Mouse (Mus musculus) C2C12 (cell line): ENCODE results near the gene Dyx1c1. TPM values are rescaled to one million over a fixed set of nuclear protein-coding genes. Genes with fewer than 3 reads are reported as not detected.

Source experiments
- H3K27me3 ChIP-seq: one replicate; pipeline ENCODE4 v1.6.1; 2011; ENCODE audit not compliant: control insufficient read depth, insufficient read depth, insufficient read length
- H3K36me3 ChIP-seq: one replicate; pipeline ENCODE4 v1.6.1; 2011; ENCODE audit not compliant: control insufficient read depth, insufficient read depth
- H3K4me3 ChIP-seq: one replicate; pipeline ENCODE4 v1.5.1; 2011; ENCODE audit warnings: mild to moderate bottlenecking, control low read depth; ENCODE audit not compliant: poor library complexity, insufficient read depth, severe bottlenecking
- H3K79me2 ChIP-seq: one replicate; pipeline ENCODE4 v1.6.1; 2011; ENCODE audit not compliant: control insufficient read depth, insufficient read depth
- H3K79me3 ChIP-seq: one replicate; pipeline ENCODE4 v1.6.1; 2011; ENCODE audit warnings: low read depth, control low read depth
- H3ac ChIP-seq: one replicate; pipeline ENCODE3; 2011; ENCODE audit warnings: low read depth; ENCODE audit not compliant: control insufficient read depth, insufficient read length
- CEBPB ChIP-seq: IDR thresholded peaks from one replicate; pipeline ENCODE4 v1.6.1; 2011; ENCODE audit warnings: low read depth, mild to moderate bottlenecking, control low read depth, moderate library complexity
- CTCF ChIP-seq: IDR thresholded peaks from one replicate; pipeline ENCODE4 v1.5.1; 2011; ENCODE audit not compliant: control insufficient read depth, insufficient read depth, insufficient read length
- FOSL1 ChIP-seq: IDR thresholded peaks from one replicate; pipeline ENCODE4 v1.8.0; 2011; ENCODE audit warnings: mild to moderate bottlenecking, low read length; ENCODE audit not compliant: poor library complexity, insufficient read depth, severe bottlenecking
- MAX ChIP-seq: IDR thresholded peaks from one replicate; pipeline ENCODE4 v1.6.1; 2011; ENCODE audit warnings: mild to moderate bottlenecking, control low read depth
- MYOD1 ChIP-seq: IDR thresholded peaks from one replicate; pipeline ENCODE4 v1.6.1; 2011; ENCODE audit warnings: low read depth; ENCODE audit not compliant: control insufficient read depth, insufficient read length
- MYOG ChIP-seq: IDR thresholded peaks from one replicate; pipeline ENCODE4 v1.6.1; 2011; ENCODE audit not compliant: control insufficient read depth, insufficient read length; ENCODE audit errors: extremely low read depth
- USF1 ChIP-seq: IDR thresholded peaks from one replicate; pipeline ENCODE4 v1.6.1; 2011; ENCODE audit warnings: low read depth, mild to moderate bottlenecking, control low read depth, moderate library complexity
- microRNA-seq: library from miRNA; unstranded; fragments of <30 nt; microRNA quantifications from one replicate; pipeline ENCODE4, GENCODE M21; 2019; ENCODE audit warnings: borderline microRNAs expressed
- polyA plus RNA-seq: library from polyadenylated mRNA; unstranded; fragments of >200 nt; fragmentation: generic; extraction: Trizol; gene quantifications from one replicate; pipeline ENCODE4 v1.2.1, GENCODE M21; 2012; ENCODE audit warnings: missing spikeins

Dyx1c1 gene
- polyA plus RNA-seq, 1 experiment: 0.02 TPM

DNA sequence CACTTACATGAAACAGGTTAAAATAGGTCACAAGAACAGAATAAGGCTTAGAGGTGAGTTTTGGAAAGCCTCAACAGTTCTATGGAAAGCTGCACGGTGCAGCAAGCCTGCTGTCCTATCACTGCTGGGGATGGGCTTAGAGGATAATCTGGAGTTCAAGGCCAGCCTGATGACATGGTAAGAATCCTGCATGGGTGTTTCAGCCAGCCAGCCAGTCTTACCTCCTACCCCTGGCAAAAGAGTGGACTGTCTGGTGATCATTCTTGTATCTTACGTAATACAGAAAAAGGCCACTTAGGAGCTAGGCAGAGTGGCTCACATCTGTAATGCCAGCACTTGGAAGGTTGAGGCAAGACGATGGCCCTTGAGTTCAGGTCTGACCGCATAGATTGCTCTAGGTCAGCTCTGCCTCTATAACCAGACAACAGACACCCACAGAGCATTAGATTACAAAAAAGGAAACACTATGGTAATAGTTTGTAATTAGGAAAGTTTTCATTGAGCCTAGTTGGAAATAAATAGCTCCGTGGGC, 62.0 kb downstream of the Dyx1c1 start:
- peaks cover 9% of the 10 kb centered on the region for H3K36me3 ChIP-seq

More for the DNA sequence above, 62.0 kb downstream of the Dyx1c1 start:
- Histone ChIP-seq H3K79me3 (no peaks in the 10 kb centered on the region), H3K4me3 (no peak overlapping the region), H3K27me3 (no peaks in the 10 kb centered on the region), H3K79me2 (no peaks in the 10 kb centered on the region), H3ac (no peak overlapping the region)
- TF ChIP-seq CTCF (no peak), MYOD1 (no peak), USF1 (no peak), MAX (no peak), FOSL1 (no peak), MYOG (no peak), CEBPB (no peak)

Small RNAs within 50 kb of the gene (microRNA-seq; reads per million reads assigned to microRNA genes)
- gene Gm27353: not detected

Other genes with a start within 250 kb of the Dyx1c1 start
- 0.59 TPM for gene Prtg, start 151.9 kb upstream of the Dyx1c1 start, polyA plus RNA-seq
- gene Pygo1, start 33.1 kb upstream of the Dyx1c1 start, polyA plus RNA-seq: 0.04 TPM
- gene Gm44503, start 67 bp downstream of the Dyx1c1 start, polyA plus RNA-seq: not detected
- 1.8 TPM for gene Ccpg1os, start 26.6 kb downstream of the Dyx1c1 start, polyA plus RNA-seq
- gene Ccpg1, start 26.6 kb downstream of the Dyx1c1 start, polyA plus RNA-seq: 3.5 TPM
- 5.9 TPM for gene Pigb, start 81.6 kb downstream of the Dyx1c1 start, polyA plus RNA-seq
- gene Rab27a, start 86.1 kb downstream of the Dyx1c1 start, polyA plus RNA-seq: 0.06 TPM
- gene Khdc3, start 143.1 kb downstream of the Dyx1c1 start, polyA plus RNA-seq: not detected
- gene Gm20509, start 143.7 kb downstream of the Dyx1c1 start, polyA plus RNA-seq: not detected
- gene Rsl24d1, start 154.6 kb downstream of the Dyx1c1 start, polyA plus RNA-seq: 62.5 TPM